Mouse (Mus musculus) forebrain, embryonic 15.5 days (tissue): ENCODE measurements around the gene Hist1h2ah. TPM values are rescaled to one million over a fixed set of nuclear protein-coding genes. Genes with fewer than 3 reads are reported as not detected.
A peak's percentile ranks its signal among the peaks of the same experiment; 100 is the strongest.

Source experiments
- ATAC-seq: fragments of 200-750 bp; cut with Nextera tagmentation; replicated peaks from 2 replicates; pipeline ENCODE4 v1.8.0; 2017; ENCODE audit warnings: mild to moderate bottlenecking, moderate TSS enrichment, moderate library complexity
- H3K27ac ChIP-seq: fragments of 300-500 bp; sonication (generic); replicated peaks from 2 replicates; pipeline ENCODE4 v1.5.1; 2015; ENCODE audit warnings: mild to moderate bottlenecking, inconsistent platforms
- H3K27me3 ChIP-seq: fragments of 300-500 bp; sonication (generic); 2 replicates; pipeline ENCODE4 v1.6.1; 2015; ENCODE audit warnings: inconsistent platforms
- H3K36me3 ChIP-seq: fragments of 300-500 bp; sonication (generic); 2 replicates; pipeline ENCODE4 v1.6.1; 2015; ENCODE audit warnings: mild to moderate bottlenecking, inconsistent platforms
- H3K4me1 ChIP-seq: fragments of 300-500 bp; sonication (generic); 2 replicates; pipeline ENCODE4 v1.6.1; 2015; ENCODE audit warnings: inconsistent platforms
- H3K4me2 ChIP-seq: fragments of 300-500 bp; sonication (generic); replicated peaks from 2 replicates; pipeline ENCODE4 v1.6.1; 2015; ENCODE audit warnings: mild to moderate bottlenecking, inconsistent platforms
- H3K4me3 ChIP-seq: fragments of 300-500 bp; sonication (generic); 2 replicates; pipeline ENCODE4 v1.5.1; 2015; ENCODE audit warnings: mild to moderate bottlenecking, inconsistent platforms
- H3K9ac ChIP-seq: fragments of 300-500 bp; sonication (generic); replicated peaks from 2 replicates; pipeline ENCODE4 v1.6.1; 2015; ENCODE audit warnings: mild to moderate bottlenecking, inconsistent platforms
- H3K9me3 ChIP-seq: fragments of 300-500 bp; sonication (generic); 2 replicates; pipeline ENCODE4 v1.6.1; 2016; ENCODE audit warnings: inconsistent platforms
- WGBS: fragments of 180-500 bp; shearing (Covaris S2); methylation state at CpG from one replicate; pipeline ENCODE4 v1.1.7; 2015; ENCODE audit warnings: mixed read lengths; 5-methylcytosine and 5-hydroxymethylcytosine counted together
- polyA plus RNA-seq: library from polyadenylated mRNA; unstranded; fragments of >200 nt; fragmentation: Nextera tagmentation; extraction: Ambion mirVana; gene quantifications from 2 replicates; pipeline ENCODE4 v1.2.1, GENCODE M21; 2015

Gene Hist1h2ah
- polyA plus RNA-seq, 1 experiment from 2014 or later, result 2.5 TPM

GRCm38 (mm10) chr13:21999147-21999546 lies 36.2 kb downstream of the Hist1h2ah start:
- no peak overlapping the region for H3K4me2 ChIP-seq

DNA sequence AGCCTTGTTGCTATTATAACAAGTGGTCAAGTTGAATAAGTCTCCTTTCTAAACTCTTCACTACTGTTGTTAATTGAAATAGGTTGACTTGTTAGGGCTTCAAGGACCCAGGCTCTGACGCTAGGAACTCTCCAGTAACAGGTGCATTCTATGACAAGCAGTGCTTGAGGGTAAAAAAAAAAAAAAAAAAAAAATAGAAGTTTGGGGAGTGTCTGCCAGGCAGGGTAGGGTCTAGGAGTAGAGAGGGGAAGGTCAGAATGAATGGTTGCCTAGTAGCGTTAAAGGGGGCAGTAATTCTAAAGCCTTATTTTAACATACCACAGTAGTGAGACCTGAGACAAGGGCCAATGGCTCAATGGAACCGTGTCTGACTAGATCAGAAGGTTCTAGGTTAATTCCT lies 37.0 kb downstream of the Hist1h2ah start:
- H3K36me3 ChIP-seq, result no peaks in the 10 kb centered on the region
- H3K4me2 ChIP-seq, result no peak overlapping the region
- H3K9ac ChIP-seq, result no peak overlapping the region
- peaks cover 93% of the 10 kb centered on the region for H3K27me3 ChIP-seq
- H3K4me3 ChIP-seq, result no peak overlapping the region
- WGBS, result 21% methylated on average over 3 of the region's 3 CpGs
- peaks cover 19% of the 10 kb centered on the region for H3K4me1 ChIP-seq
- no peak for ATAC-seq
- H3K9me3 ChIP-seq, result no peaks in the 10 kb centered on the region
- no peak overlapping the region for H3K27ac ChIP-seq

More at GRCm38 (mm10) chr13:21999147-21999546, 36.2 kb downstream of the Hist1h2ah start:
- H3K9ac ChIP-seq, result no peak overlapping the region
- no peak overlapping the region for H3K4me3 ChIP-seq
- ATAC-seq, result no peak
- H3K36me3 ChIP-seq, result no peaks in the 10 kb centered on the region
- H3K4me1 ChIP-seq, result peaks cover 19% of the 10 kb centered on the region
- H3K9me3 ChIP-seq, result no peaks in the 10 kb centered on the region
- peaks cover 96% of the 10 kb centered on the region for H3K27me3 ChIP-seq
- WGBS, result 32% methylated on average over 4 of the region's 4 CpGs
- H3K27ac ChIP-seq, result no peak overlapping the region

DNA sequence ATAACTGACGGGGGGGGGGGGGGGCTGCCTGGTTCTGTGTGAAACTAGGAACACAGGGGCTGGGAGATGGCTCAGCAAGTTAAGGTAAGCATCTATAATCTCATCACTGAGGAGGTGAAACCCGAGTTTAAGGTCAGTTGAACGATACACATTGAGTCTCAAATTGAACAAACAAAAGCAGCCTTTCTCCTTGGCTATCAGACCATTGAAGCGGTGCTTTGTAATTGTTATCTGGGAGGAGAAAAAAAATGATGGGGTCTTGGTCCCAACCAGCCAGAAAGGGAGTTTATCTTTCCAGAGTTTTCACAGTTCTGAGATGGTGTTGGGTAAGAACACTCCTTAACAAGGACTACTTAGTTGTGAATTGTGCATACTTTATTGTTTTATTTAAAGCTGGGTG lies 37.5 kb downstream of the Hist1h2ah start:
- Histone ChIP-seq H3K27ac (no peak overlapping the region), H3K4me1 (peaks cover 19% of the 10 kb centered on the region), H3K4me3 (no peak overlapping the region), H3K4me2 (no peak overlapping the region), H3K36me3 (no peaks in the 10 kb centered on the region), H3K9me3 (no peaks in the 10 kb centered on the region), H3K27me3 (peaks cover 91% of the 10 kb centered on the region), H3K9ac (no peak overlapping the region)
- no peak for ATAC-seq
- 7% methylated on average over 4 of the region's 4 CpGs for WGBS

GRCm38 (mm10) chr13:21997201-21997820 lies 38.1 kb downstream of the Hist1h2ah start:
- Histone ChIP-seq H3K4me3 (peak overlapping the region; percentile 9; the same call in 1 of the 2 replicates), H3K9ac (no peak overlapping the region), H3K4me2 (peak overlapping the region; percentile 20), H3K36me3 (no peaks in the 10 kb centered on the region), H3K9me3 (no peaks in the 10 kb centered on the region), H3K4me1 (peaks cover 19% of the 10 kb centered on the region), H3K27ac (no peak overlapping the region), H3K27me3 (peaks cover 88% of the 10 kb centered on the region)
- ATAC-seq, result no peak
- WGBS, result 2% methylated on average over 21 of the region's 21 CpGs

GRCm38 (mm10) chr13:21996840-21997185 lies 38.6 kb downstream of the Hist1h2ah start:
- Histone ChIP-seq H3K9ac (no peak overlapping the region), H3K4me2 (peak overlapping the region; percentile 20), H3K27me3 (peaks cover 83% of the 10 kb centered on the region), H3K36me3 (no peaks in the 10 kb centered on the region), H3K4me1 (peaks cover 19% of the 10 kb centered on the region), H3K9me3 (no peaks in the 10 kb centered on the region), H3K4me3 (peak overlapping the region; percentile 9), H3K27ac (no peak overlapping the region)
- no peak for ATAC-seq
- under 1% methylated on average over 13 of the region's 13 CpGs for WGBS

DNA sequence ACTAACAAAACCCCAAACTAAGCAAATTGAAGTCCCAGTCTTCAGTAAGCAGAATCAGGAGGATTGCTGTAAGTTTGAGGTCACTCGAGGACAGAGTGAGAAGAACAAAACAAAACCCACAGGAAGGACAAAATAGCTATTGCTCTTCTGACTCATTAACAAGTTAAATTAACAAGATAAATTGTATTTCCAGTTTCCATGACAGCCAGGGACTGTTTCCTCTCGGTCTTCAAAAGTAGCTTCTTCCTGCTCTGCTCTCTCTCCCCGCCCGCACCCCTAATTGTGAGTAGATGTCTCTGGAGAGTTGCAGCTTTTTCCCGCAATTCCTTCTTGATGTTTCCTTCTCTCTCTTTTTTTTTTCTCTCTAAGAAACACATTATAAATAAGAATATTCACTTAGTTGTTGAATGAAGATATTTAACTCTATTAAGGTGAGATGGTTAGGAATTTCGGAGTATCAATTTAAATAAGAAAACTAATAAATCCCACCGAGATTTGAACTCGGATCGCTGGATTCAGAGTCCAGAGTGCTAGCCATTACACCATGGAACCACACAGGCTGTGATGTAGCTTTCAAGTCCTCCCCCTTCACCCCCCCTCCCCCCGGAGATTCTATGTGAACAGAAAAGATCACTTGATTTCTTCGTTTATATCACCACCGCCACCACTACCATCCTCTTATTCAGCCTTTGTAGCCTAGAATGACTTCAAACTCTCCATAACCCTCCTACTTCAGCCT lies 39.1 kb downstream of the Hist1h2ah start:
- ATAC-seq, result no peak
- Histone ChIP-seq H3K4me3 (peak overlapping the region; percentile 9), H3K4me1 (peaks cover 19% of the 10 kb centered on the region), H3K27me3 (peaks cover 81% of the 10 kb centered on the region), H3K27ac (no peak overlapping the region), H3K36me3 (no peaks in the 10 kb centered on the region), H3K9me3 (no peaks in the 10 kb centered on the region), H3K4me2 (peak overlapping the region; percentile 20), H3K9ac (no peak overlapping the region)
- 4% methylated on average over 12 of the region's 12 CpGs for WGBS

GRCm38 (mm10) chr13:21995331-21995914 lies 39.9 kb downstream of the Hist1h2ah start:
- Histone ChIP-seq H3K4me3 (peak overlapping the region; percentile 29), H3K4me1 (peaks cover 19% of the 10 kb centered on the region), H3K4me2 (peak overlapping the region; percentile 36), H3K9ac (no peak overlapping the region), H3K9me3 (no peaks in the 10 kb centered on the region), H3K36me3 (no peaks in the 10 kb centered on the region), H3K27me3 (peaks cover 72% of the 10 kb centered on the region), H3K27ac (no peak overlapping the region)
- 1% methylated on average over 21 of the region's 21 CpGs for WGBS
- no peak for ATAC-seq

GRCm38 (mm10) chr13:21994896-21995295 lies 40.5 kb downstream of the Hist1h2ah start:
- H3K9ac ChIP-seq, result no peak overlapping the region
- peaks cover 67% of the 10 kb centered on the region for H3K27me3 ChIP-seq
- H3K27ac ChIP-seq, result no peak overlapping the region
- peak overlapping the region; percentile 36 for H3K4me2 ChIP-seq
- no peaks in the 10 kb centered on the region for H3K9me3 ChIP-seq
- H3K4me3 ChIP-seq, result peak overlapping the region; percentile 29
- no peaks in the 10 kb centered on the region for H3K36me3 ChIP-seq
- WGBS, result 5% methylated on average over 8 of the region's 8 CpGs
- ATAC-seq, result no peak
- peaks cover 19% of the 10 kb centered on the region for H3K4me1 ChIP-seq

DNA sequence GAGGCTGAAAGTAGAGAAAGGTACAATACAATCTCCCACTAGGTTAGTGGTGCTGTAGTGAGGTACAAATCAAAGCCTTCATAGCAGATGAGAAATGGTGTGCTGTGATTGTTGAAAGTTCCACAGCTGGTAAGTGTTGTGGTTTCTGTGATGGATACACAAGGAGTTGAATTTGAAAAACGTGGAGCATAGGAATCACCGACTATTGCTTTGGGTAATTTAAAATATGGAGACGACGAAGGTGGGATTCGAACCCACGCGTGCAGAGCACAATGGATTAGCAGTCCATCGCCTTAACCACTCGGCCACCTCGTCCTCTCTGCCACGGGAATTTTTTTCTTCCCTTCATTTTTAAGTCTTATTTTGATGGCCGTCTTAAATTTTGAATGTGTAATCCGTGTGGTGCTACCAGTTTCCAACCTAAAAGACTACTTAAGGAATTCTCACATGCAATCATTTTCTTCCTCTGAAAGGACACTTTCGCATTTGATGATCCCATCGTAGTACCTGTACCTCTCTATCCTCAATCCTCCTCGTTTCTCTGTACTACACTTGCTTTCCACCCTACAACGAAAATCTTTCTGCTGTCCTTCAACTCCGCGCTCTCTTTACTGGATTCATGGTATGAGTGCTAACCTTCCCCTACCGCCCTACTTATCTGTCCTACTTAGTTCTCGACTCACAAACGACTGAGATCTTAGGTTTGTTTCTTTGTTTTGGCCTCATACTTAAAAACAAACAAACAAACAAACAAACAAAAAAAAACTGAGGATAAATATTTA lies 41.2 kb downstream of the Hist1h2ah start:
- peaks cover 19% of the 10 kb centered on the region for H3K4me1 ChIP-seq
- H3K4me3 ChIP-seq, result no peak overlapping the region
- H3K27ac ChIP-seq, result no peak overlapping the region
- H3K36me3 ChIP-seq, result no peaks in the 10 kb centered on the region
- H3K9me3 ChIP-seq, result no peaks in the 10 kb centered on the region
- peaks cover 59% of the 10 kb centered on the region for H3K27me3 ChIP-seq
- no peak overlapping the region for H3K4me2 ChIP-seq
- no peak for ATAC-seq
- WGBS, result under 1% methylated on average over 22 of the region's 22 CpGs
- no peak overlapping the region for H3K9ac ChIP-seq

- no peak overlapping the region for H3K9ac ChIP-seq
- 85% methylated on average over 5 of the region's 5 CpGs for WGBS
- H3K4me2 ChIP-seq, result no peak overlapping the region
- H3K27ac ChIP-seq, result no peak overlapping the region
- ATAC-seq, result no peak
- peaks cover 19% of the 10 kb centered on the region for H3K4me1 ChIP-seq
- no peaks in the 10 kb centered on the region for H3K36me3 ChIP-seq
- no peak overlapping the region for H3K4me3 ChIP-seq
- no peaks in the 10 kb centered on the region for H3K9me3 ChIP-seq
- peaks cover 43% of the 10 kb centered on the region for H3K27me3 ChIP-seq
Measured at GRCm38 (mm10) chr13:21992550-21992949, 42.8 kb downstream of the Hist1h2ah start.
